Mouse (Mus musculus) kidney, postnatal 10 days (tissue): ENCODE data around the gene Gm3435.
A peak's percentile ranks its signal among the peaks of the same experiment; 100 is the strongest.
"Not testable (repeated sequence)": the region's sequence is repeated elsewhere in the genome, so short reads cannot be mapped to it uniquely, and the experiment has no call there.

Experiments
- DNase-seq: peaks from one replicate; pipeline ENCODE4 v3.0.0; 2021; ENCODE audit warnings: mixed read lengths

The Gm3435 gene

GRCm38 (mm10) chr17:15041175-15041729, 31.3 kb downstream of the Gm3435 start, which contains the start of the genes Ermard, Tcte3 and Gm3448:
Gene Ermard (plus strand): TSS chr17:15041208.
Gene Tcte3 (minus strand): TSS chr17:15041488.
Gene Gm3448 (minus strand): TSS chr17:15041537.
- DNase-seq: peak; percentile 49

- not testable (repeated sequence) for DNase-seq
Observed at GRCm38 (mm10) chr17:15050338-15050737, 40.4 kb downstream of the Gm3435 start.

- DNase-seq: not testable (repeated sequence)
Observed at GRCm38 (mm10) chr17:15052766-15053165, 42.8 kb downstream of the Gm3435 start.

GRCm38 (mm10) chr17:15053183-15053828, 43.3 kb downstream of the Gm3435 start:
- DNase-seq: not testable (repeated sequence)

- peak; percentile 3 for DNase-seq
Observed at GRCm38 (mm10) chr17:15053829-15054200, 43.8 kb downstream of the Gm3435 start.

GRCm38 (mm10) chr17:15055925-15056324, 45.9 kb downstream of the Gm3435 start:
- DNase-seq: peak; percentile 3

GRCm38 (mm10) chr17:15058161-15058591, 48.2 kb downstream of the Gm3435 start:
- peak; percentile 12 for DNase-seq

GRCm38 (mm10) chr17:15059646-15060045, 49.7 kb downstream of the Gm3435 start:
- no peak for DNase-seq

- no peak for DNase-seq
Observed at GRCm38 (mm10) chr17:15060356-15060755, 50.4 kb downstream of the Gm3435 start.

GRCm38 (mm10) chr17:15065391-15066024, 55.5 kb downstream of the Gm3435 start:
- peak; percentile 77 for DNase-seq

GRCm38 (mm10) chr17:15066066-15066465, 56.1 kb downstream of the Gm3435 start:
- peak; percentile 40 for DNase-seq

- peak; percentile 47 for DNase-seq
Observed at GRCm38 (mm10) chr17:15066911-15067310, 56.9 kb downstream of the Gm3435 start.

- no peak for DNase-seq
Observed at GRCm38 (mm10) chr17:15068040-15068792, 58.2 kb downstream of the Gm3435 start.

- peak; percentile 47 for DNase-seq
Observed at GRCm38 (mm10) chr17:15069124-15069523, 59.1 kb downstream of the Gm3435 start.
